Mouse (Mus musculus): ENCODE data around the gene Spire2. TPM values are rescaled to one million over a fixed set of nuclear protein-coding genes. Genes with fewer than 3 reads are reported as not detected.

Spire2 gene
- polyA plus RNA-seq, 1 experiment from 2014 or later = 5.8 TPM

GRCm38 (mm10) chr8:123361082-123361739 is 28.7 kb downstream of the Spire2 start:
- WGBS = 38% methylated on average over 12 of the region's 12 CpGs
- no peaks in the 10 kb centered on the region for H3K9me3 ChIP-seq
- H3K36me3 ChIP-seq (replicated peaks) = peaks cover 22% of the 10 kb centered on the region; the same call in 1 of the 2 replicates
- peaks cover 12% of the 10 kb centered on the region; the same call in 1 of the 2 replicates for H3K4me1 ChIP-seq
- H3K27me3 ChIP-seq (replicated peaks; ENCODE audit: low read depth, poor library complexity, severe bottlenecking) = no peaks in the 10 kb centered on the region
- DNase-seq (ENCODE audit: low spot score) = peak; percentile 83
- no peak overlapping the region; the same call in 1 of the 2 replicates for H3K27ac ChIP-seq (replicated peaks)
- H3K4me3 ChIP-seq = peak overlapping the region; percentile 17; the same call in 1 of the 2 replicates

GRCm38 (mm10) chr8:123373403-123374238 is 41.1 kb downstream of the Spire2 start, which contains the start of gene Tcf25:
Gene Tcf25 (plus strand): TSS chr8:123373753.
- peak; percentile 97 for DNase-seq (ENCODE audit: low spot score)
- Histone ChIP-seq H3K4me3 (peak within 1 kb of the TSS; percentile 72), H3K4me1 (peaks cover 24% of the 10 kb centered on the region), H3K36me3 (replicated peaks) (peaks cover 28% of the 10 kb centered on the region), H3K9me3 (no peaks in the 10 kb centered on the region), H3K27ac (replicated peaks) (peak within 1 kb of the TSS; percentile 91), H3K27me3 (replicated peaks; ENCODE audit: low read depth, poor library complexity, severe bottlenecking) (no peaks in the 10 kb centered on the region)
- WGBS = under 1% methylated on average over 75 of the region's 75 CpGs

- peaks cover 24% of the 10 kb centered on the region for H3K4me1 ChIP-seq
- H3K36me3 ChIP-seq (replicated peaks) = peaks cover 28% of the 10 kb centered on the region
- H3K9me3 ChIP-seq = no peaks in the 10 kb centered on the region
- H3K27me3 ChIP-seq (replicated peaks; ENCODE audit: low read depth, poor library complexity, severe bottlenecking) = no peaks in the 10 kb centered on the region
- H3K27ac ChIP-seq (replicated peaks) = peak overlapping the region; percentile 91
- WGBS = under 1% methylated on average over 20 of the region's 20 CpGs
- DNase-seq (ENCODE audit: low spot score) = peak; percentile 96
- H3K4me3 ChIP-seq = peak overlapping the region; percentile 72
These were observed 41.7 kb downstream of the Spire2 start for GRCm38 (mm10) chr8:123374239-123374578.

- WGBS = 89% methylated on average over 10 of the region's 10 CpGs
- H3K9me3 ChIP-seq = no peaks in the 10 kb centered on the region
- no peak overlapping the region for H3K4me3 ChIP-seq
- no peaks in the 10 kb centered on the region for H3K27me3 ChIP-seq (replicated peaks; ENCODE audit: low read depth, poor library complexity, severe bottlenecking)
- H3K36me3 ChIP-seq (replicated peaks) = peaks cover 33% of the 10 kb centered on the region
- no peak overlapping the region for H3K27ac ChIP-seq (replicated peaks)
- H3K4me1 ChIP-seq = peaks cover 24% of the 10 kb centered on the region
- no peak for DNase-seq (ENCODE audit: low spot score)
These were observed 43.2 kb downstream of the Spire2 start for GRCm38 (mm10) chr8:123375701-123376100.

GRCm38 (mm10) chr8:123376106-123376505 is 43.6 kb downstream of the Spire2 start:
- peaks cover 37% of the 10 kb centered on the region for H3K36me3 ChIP-seq (replicated peaks)
- H3K27me3 ChIP-seq (replicated peaks; ENCODE audit: low read depth, poor library complexity, severe bottlenecking) = no peaks in the 10 kb centered on the region
- WGBS = 73% methylated on average over 8 of the region's 8 CpGs
- peaks cover 24% of the 10 kb centered on the region for H3K4me1 ChIP-seq
- H3K4me3 ChIP-seq = no peak overlapping the region
- H3K27ac ChIP-seq (replicated peaks) = no peak overlapping the region
- H3K9me3 ChIP-seq = no peaks in the 10 kb centered on the region
- DNase-seq (ENCODE audit: low spot score) = no peak

- Histone ChIP-seq H3K27me3 (replicated peaks; ENCODE audit: low read depth, poor library complexity, severe bottlenecking) (no peaks in the 10 kb centered on the region), H3K9me3 (no peaks in the 10 kb centered on the region), H3K27ac (replicated peaks) (no peak overlapping the region), H3K36me3 (replicated peaks) (peaks cover 78% of the 10 kb centered on the region), H3K4me3 (no peak overlapping the region), H3K4me1 (no peaks in the 10 kb centered on the region)
- DNase-seq (ENCODE audit: low spot score) = no peak
- 92% methylated on average over 4 of the region's 4 CpGs for WGBS
These were observed 49.2 kb downstream of the Spire2 start for GRCm38 (mm10) chr8:123381711-123382110.

GRCm38 (mm10) chr8:123382516-123382915 is 50.0 kb downstream of the Spire2 start:
- Histone ChIP-seq H3K27me3 (replicated peaks; ENCODE audit: low read depth, poor library complexity, severe bottlenecking) (no peaks in the 10 kb centered on the region), H3K9me3 (no peaks in the 10 kb centered on the region), H3K36me3 (replicated peaks) (peaks cover 80% of the 10 kb centered on the region), H3K27ac (replicated peaks) (no peak overlapping the region), H3K4me3 (no peak overlapping the region), H3K4me1 (no peaks in the 10 kb centered on the region)
- no peak for DNase-seq (ENCODE audit: low spot score)
- 90% methylated on average over 8 of the region's 8 CpGs for WGBS

GRCm38 (mm10) chr8:123384883-123385540 is 52.5 kb downstream of the Spire2 start:
- Histone ChIP-seq H3K4me1 (no peaks in the 10 kb centered on the region), H3K36me3 (replicated peaks) (peaks cover 94% of the 10 kb centered on the region), H3K27me3 (replicated peaks; ENCODE audit: low read depth, poor library complexity, severe bottlenecking) (no peaks in the 10 kb centered on the region), H3K27ac (replicated peaks) (no peak overlapping the region), H3K9me3 (no peaks in the 10 kb centered on the region), H3K4me3 (no peak overlapping the region)
- 75% methylated on average over 9 of the region's 9 CpGs for WGBS
- peak; percentile 40 for DNase-seq (ENCODE audit: low spot score)

- Histone ChIP-seq H3K9me3 (no peaks in the 10 kb centered on the region), H3K4me3 (no peak overlapping the region), H3K27ac (replicated peaks) (no peak overlapping the region), H3K4me1 (no peaks in the 10 kb centered on the region), H3K36me3 (replicated peaks) (peaks cover 100% of the 10 kb centered on the region), H3K27me3 (replicated peaks; ENCODE audit: low read depth, poor library complexity, severe bottlenecking) (no peaks in the 10 kb centered on the region)
- WGBS = 73% methylated on average over 3 of the region's 3 CpGs
- no peak for DNase-seq (ENCODE audit: low spot score)
These were observed 54.5 kb downstream of the Spire2 start for GRCm38 (mm10) chr8:123387041-123387440.

- WGBS = 89% methylated on average over 8 of the region's 8 CpGs
- H3K36me3 ChIP-seq (replicated peaks) = peaks cover 100% of the 10 kb centered on the region
- DNase-seq (ENCODE audit: low spot score) = no peak
- H3K27me3 ChIP-seq (replicated peaks; ENCODE audit: low read depth, poor library complexity, severe bottlenecking) = no peaks in the 10 kb centered on the region
- no peak overlapping the region for H3K4me3 ChIP-seq
- no peaks in the 10 kb centered on the region for H3K4me1 ChIP-seq
- H3K27ac ChIP-seq (replicated peaks) = no peak overlapping the region
- no peaks in the 10 kb centered on the region for H3K9me3 ChIP-seq
These were observed 55.3 kb downstream of the Spire2 start for GRCm38 (mm10) chr8:123387801-123388200.

- Histone ChIP-seq H3K9me3 (no peaks in the 10 kb centered on the region), H3K4me1 (no peaks in the 10 kb centered on the region), H3K27me3 (replicated peaks; ENCODE audit: low read depth, poor library complexity, severe bottlenecking) (no peaks in the 10 kb centered on the region), H3K36me3 (replicated peaks) (peaks cover 100% of the 10 kb centered on the region), H3K4me3 (no peak overlapping the region), H3K27ac (replicated peaks) (no peak overlapping the region)
- DNase-seq (ENCODE audit: low spot score) = no peak
- 94% methylated on average over 7 of the region's 7 CpGs for WGBS
These were observed 56.5 kb downstream of the Spire2 start for GRCm38 (mm10) chr8:123389026-123389425.

GRCm38 (mm10) chr8:123398308-123398707 is 65.8 kb downstream of the Spire2 start:
- no peaks in the 10 kb centered on the region for H3K9me3 ChIP-seq
- no peak overlapping the region for H3K27ac ChIP-seq (replicated peaks)
- no peak overlapping the region for H3K4me3 ChIP-seq
- H3K27me3 ChIP-seq (replicated peaks; ENCODE audit: low read depth, poor library complexity, severe bottlenecking) = no peaks in the 10 kb centered on the region
- peaks cover 100% of the 10 kb centered on the region for H3K36me3 ChIP-seq (replicated peaks)
- H3K4me1 ChIP-seq = no peaks in the 10 kb centered on the region
- 93% methylated on average over 13 of the region's 13 CpGs for WGBS
- no peak for DNase-seq (ENCODE audit: low spot score)
